Mouse (Mus musculus): Measurements from ENCODE around the gene Rnf135. TPM values are rescaled to one million over a fixed set of nuclear protein-coding genes. Genes with fewer than 3 reads are reported as not detected.
"Not testable (repeated sequence)": the region's sequence is repeated elsewhere in the genome, so short reads cannot be mapped to it uniquely, and the experiment has no call there.

Gene Rnf135
- polyA plus RNA-seq, 1 experiment from 2014 or later: 2.8 TPM

DNA sequence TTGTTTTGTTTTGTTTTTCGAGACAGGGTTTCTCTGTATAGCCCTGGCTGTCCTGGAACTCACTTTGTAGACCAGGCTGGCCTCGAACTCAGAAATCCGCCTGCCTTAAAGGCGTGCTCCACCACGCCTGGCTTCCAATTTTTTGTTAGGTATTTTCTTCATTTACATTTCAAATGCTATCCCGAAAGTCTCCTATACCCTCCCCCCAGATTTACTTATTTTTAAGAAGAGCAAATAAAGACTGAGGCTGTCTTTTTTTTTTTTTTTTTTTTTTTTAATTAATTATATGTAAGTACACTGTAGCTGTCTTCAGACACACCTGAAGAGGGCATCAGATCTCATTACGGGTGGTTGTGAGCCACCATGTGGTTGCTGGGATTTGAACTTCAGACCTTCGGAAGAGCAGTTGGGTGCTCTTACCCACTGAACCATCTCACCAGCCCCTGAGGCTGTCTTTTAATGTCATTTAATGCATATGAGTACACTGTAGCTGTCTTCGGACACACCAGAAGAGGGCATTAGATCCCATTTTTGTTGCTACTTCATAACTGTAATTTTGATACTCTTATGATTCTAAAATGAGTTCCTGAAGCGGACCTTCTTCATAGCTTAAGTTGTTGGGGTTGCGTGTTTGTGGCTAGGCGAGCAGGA is 472 bp upstream of the Rnf135 start:
- not testable (repeated sequence) for DNase-seq (ENCODE audit: low spot score); H3K27ac ChIP-seq (replicated peaks; ENCODE audit: low read depth, low read length); H3K9me3 ChIP-seq (ENCODE audit: control insufficient read depth, low read length); ATAC-seq (ENCODE audit: insufficient number of reproducible peaks, low FRiP score, low TSS enrichment, low read depth); H3K36me3 ChIP-seq (ENCODE audit: control insufficient read depth, insufficient read depth, low read length); H3K4me1 ChIP-seq (ENCODE audit: control insufficient read depth, insufficient read depth, low read length); H3K27me3 ChIP-seq (ENCODE audit: control insufficient read depth, insufficient read depth, low read length)
- peak overlapping the region; percentile 64 for H3K4me2 ChIP-seq (ENCODE audit: low read depth, severe bottlenecking)
- H3K9ac ChIP-seq (ENCODE audit: low read length): peak overlapping the region; percentile 74
- WGBS: 43% methylated on average over 12 of the region's 12 CpGs
- H3K4me3 ChIP-seq (ENCODE audit: low read depth, low read length): peak overlapping the region; percentile 44

DNA sequence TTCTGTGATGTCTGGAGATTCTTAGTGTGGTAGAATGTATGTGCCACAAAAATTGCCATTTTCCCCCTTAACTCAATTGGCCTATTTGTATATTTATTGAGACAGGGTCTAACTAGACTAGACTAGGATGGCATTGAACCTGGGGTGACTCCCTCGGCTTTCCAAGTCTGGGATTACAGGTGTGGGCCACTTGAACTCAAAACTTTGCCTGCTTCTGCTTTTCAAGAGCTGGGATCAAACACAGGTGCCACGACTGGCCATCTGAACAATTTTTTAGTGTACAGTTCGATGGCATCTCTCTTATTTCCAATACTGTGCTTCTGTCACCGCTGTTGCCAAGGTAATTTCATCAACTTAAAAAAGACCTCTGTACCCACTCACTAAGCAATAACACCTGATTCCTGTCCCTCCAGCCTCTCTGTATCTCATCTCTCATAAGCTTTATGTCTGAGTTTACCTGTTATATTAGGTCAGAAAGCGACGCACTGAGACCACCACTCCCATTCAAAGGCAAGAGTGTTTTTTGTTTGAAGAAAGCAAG is 950 bp downstream of the Rnf135 start:
- ATAC-seq (ENCODE audit: insufficient number of reproducible peaks, low FRiP score, low TSS enrichment, low read depth): no peak
- H3K4me2 ChIP-seq (ENCODE audit: low read depth, severe bottlenecking): no peak overlapping the region; the same call in 1 of the 2 replicates
- H3K4me3 ChIP-seq (ENCODE audit: low read depth, low read length): no peak overlapping the region
- 95% methylated on average over 6 of the region's 6 CpGs for WGBS
- no peak overlapping the region for H3K9ac ChIP-seq (ENCODE audit: low read length)
- H3K9me3 ChIP-seq (ENCODE audit: control insufficient read depth, low read length): no peaks in the 10 kb centered on the region
- H3K27me3 ChIP-seq (ENCODE audit: control insufficient read depth, insufficient read depth, low read length): no peaks in the 10 kb centered on the region
- H3K27ac ChIP-seq (replicated peaks; ENCODE audit: low read depth, low read length): no peak overlapping the region
- DNase-seq (ENCODE audit: low spot score): no peak
- H3K36me3 ChIP-seq (ENCODE audit: control insufficient read depth, insufficient read depth, low read length): no peaks in the 10 kb centered on the region
- no peaks in the 10 kb centered on the region for H3K4me1 ChIP-seq (ENCODE audit: control insufficient read depth, insufficient read depth, low read length)

DNA sequence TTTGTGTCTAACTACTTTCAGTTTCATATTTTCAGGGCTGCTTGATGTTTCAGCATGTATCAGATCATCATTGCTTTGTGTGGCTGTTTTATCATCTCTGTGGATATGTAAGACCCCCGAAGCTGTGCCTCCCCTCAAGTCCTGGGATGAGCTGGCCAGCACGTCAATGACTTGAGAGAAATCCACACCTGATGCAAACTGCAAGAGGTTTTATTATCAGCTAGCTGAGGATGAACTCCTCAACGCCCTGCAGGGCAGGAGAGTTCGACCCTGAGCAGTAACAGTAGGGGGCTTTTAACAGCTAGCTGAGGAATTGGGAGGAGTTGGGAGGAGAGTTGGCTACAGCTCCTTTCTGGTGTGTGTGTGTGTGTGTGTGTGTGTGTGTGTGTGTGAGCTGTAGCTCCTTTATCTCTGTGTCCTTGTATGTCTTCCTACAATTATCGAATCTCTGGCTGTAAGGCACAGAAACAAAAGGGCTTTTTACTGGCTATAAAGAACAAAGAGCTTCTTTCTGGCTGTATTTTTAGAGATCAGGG is 1.9 kb downstream of the Rnf135 start:
- not testable (repeated sequence) for ATAC-seq (ENCODE audit: insufficient number of reproducible peaks, low FRiP score, low TSS enrichment, low read depth); H3K27ac ChIP-seq (replicated peaks; ENCODE audit: low read depth, low read length); H3K36me3 ChIP-seq (ENCODE audit: control insufficient read depth, insufficient read depth, low read length); DNase-seq (ENCODE audit: low spot score); H3K4me1 ChIP-seq (ENCODE audit: control insufficient read depth, insufficient read depth, low read length); H3K27me3 ChIP-seq (ENCODE audit: control insufficient read depth, insufficient read depth, low read length); H3K9ac ChIP-seq (ENCODE audit: low read length); H3K9me3 ChIP-seq (ENCODE audit: control insufficient read depth, low read length); H3K4me3 ChIP-seq (ENCODE audit: low read depth, low read length); H3K4me2 ChIP-seq (ENCODE audit: low read depth, severe bottlenecking)
- 63% methylated on average over 5 of the region's 5 CpGs for WGBS

DNA sequence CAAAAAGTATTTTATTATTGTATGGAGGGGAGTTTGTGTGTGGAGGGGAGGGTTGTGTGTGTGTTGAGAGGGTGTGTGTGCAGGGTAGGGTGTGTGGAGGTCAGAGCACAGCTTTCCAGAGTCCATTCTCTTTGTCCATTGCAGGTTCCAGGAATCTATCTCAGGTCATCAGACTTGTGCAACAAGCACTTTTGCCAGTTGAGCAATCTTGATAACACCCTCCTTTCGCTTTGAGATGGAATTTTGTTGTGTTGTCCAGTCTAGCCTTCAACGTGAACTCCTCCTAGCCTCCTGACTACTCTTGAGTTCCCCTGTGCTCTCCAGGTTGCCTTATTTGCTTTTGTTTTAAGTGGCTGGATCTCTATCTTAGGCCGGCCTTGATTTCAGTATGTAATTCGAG is 6.6 kb downstream of the Rnf135 start:
- Histone ChIP-seq H3K27me3 (ENCODE audit: control insufficient read depth, insufficient read depth, low read length) (no peaks in the 10 kb centered on the region), H3K36me3 (ENCODE audit: control insufficient read depth, insufficient read depth, low read length) (peaks cover 2% of the 10 kb centered on the region; the same call in 1 of the 2 replicates), H3K4me3 (ENCODE audit: low read depth, low read length) (no peak overlapping the region), H3K9ac (ENCODE audit: low read length) (no peak overlapping the region), H3K4me1 (ENCODE audit: control insufficient read depth, insufficient read depth, low read length) (no peaks in the 10 kb centered on the region), H3K27ac (replicated peaks; ENCODE audit: low read depth, low read length) (no peak overlapping the region), H3K9me3 (ENCODE audit: control insufficient read depth, low read length) (no peaks in the 10 kb centered on the region), H3K4me2 (ENCODE audit: low read depth, severe bottlenecking) (no peak overlapping the region)
- 70% methylated on average over 4 of the region's 4 CpGs for WGBS
- no peak for ATAC-seq (ENCODE audit: insufficient number of reproducible peaks, low FRiP score, low TSS enrichment, low read depth)
- DNase-seq (ENCODE audit: low spot score): no peak

DNA sequence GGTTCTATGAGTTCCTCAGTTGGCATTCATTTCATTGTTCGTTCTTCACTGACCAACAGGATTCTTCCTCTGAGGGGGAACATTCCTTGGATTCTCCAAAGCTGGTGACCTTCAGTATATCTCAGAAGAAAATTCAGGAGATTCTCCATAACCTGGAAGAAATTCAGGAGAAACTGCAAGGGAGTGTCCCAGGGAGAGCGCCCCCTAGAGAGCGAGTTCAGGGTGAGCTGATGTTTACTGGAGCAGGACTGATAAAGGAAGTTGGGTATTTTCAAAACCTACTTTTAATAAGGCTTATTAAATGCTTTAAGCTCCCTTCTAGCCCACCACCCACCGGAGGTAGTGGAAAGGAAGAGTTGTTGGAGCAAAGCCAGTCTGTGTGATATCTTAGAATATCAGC is 10.2 kb downstream of the Rnf135 start:
- no peak overlapping the region for H3K27ac ChIP-seq (replicated peaks; ENCODE audit: low read depth, low read length)
- ATAC-seq (ENCODE audit: insufficient number of reproducible peaks, low FRiP score, low TSS enrichment, low read depth): no peak
- 60% methylated on average over 4 of the region's 4 CpGs for WGBS

DNA sequence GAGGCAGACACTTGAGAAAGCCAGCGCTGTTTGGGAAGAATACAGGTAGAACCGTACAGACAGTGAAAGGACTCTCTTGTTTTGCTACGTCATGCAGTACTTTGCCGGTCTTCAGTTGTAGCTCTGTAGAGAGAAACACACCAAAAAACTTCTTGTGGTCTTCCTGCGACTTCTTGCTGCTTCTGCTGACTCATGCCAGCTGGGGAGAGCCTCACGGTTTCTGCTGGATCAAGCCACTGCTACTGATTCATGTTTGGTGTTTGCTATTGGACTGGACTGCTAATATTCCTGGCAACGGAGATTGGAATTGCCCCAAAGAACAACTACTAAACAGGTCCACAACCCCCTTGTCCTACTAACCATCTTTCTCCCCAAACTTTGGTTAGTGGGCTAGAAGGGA is 12.7 kb downstream of the Rnf135 start:
- no peak overlapping the region for H3K4me3 ChIP-seq (ENCODE audit: low read depth, low read length)
- no peak for ATAC-seq (ENCODE audit: insufficient number of reproducible peaks, low FRiP score, low TSS enrichment, low read depth)
- H3K9me3 ChIP-seq (ENCODE audit: control insufficient read depth, low read length): no peaks in the 10 kb centered on the region
- H3K4me2 ChIP-seq (ENCODE audit: low read depth, severe bottlenecking): no peak overlapping the region
- no peak for DNase-seq (ENCODE audit: low spot score)
- H3K4me1 ChIP-seq (ENCODE audit: control insufficient read depth, insufficient read depth, low read length): no peaks in the 10 kb centered on the region
- no peak overlapping the region for H3K9ac ChIP-seq (ENCODE audit: low read length)
- no peak overlapping the region for H3K27ac ChIP-seq (replicated peaks; ENCODE audit: low read depth, low read length)
- no peaks in the 10 kb centered on the region for H3K36me3 ChIP-seq (ENCODE audit: control insufficient read depth, insufficient read depth, low read length)
- H3K27me3 ChIP-seq (ENCODE audit: control insufficient read depth, insufficient read depth, low read length): no peaks in the 10 kb centered on the region
- WGBS: 88% methylated on average over 7 of the region's 7 CpGs

More for the DNA sequence above, 10.2 kb downstream of the Rnf135 start:
- H3K36me3 ChIP-seq (ENCODE audit: control insufficient read depth, insufficient read depth, low read length): peaks cover 2% of the 10 kb centered on the region; the same call in 1 of the 2 replicates
- no peaks in the 10 kb centered on the region for H3K4me1 ChIP-seq (ENCODE audit: control insufficient read depth, insufficient read depth, low read length)
- H3K9ac ChIP-seq (ENCODE audit: low read length): no peak overlapping the region
- no peaks in the 10 kb centered on the region for H3K9me3 ChIP-seq (ENCODE audit: control insufficient read depth, low read length)
- no peaks in the 10 kb centered on the region for H3K27me3 ChIP-seq (ENCODE audit: control insufficient read depth, insufficient read depth, low read length)
- H3K4me3 ChIP-seq (ENCODE audit: low read depth, low read length): no peak overlapping the region
- DNase-seq (ENCODE audit: low spot score): no peak
- no peak overlapping the region for H3K4me2 ChIP-seq (ENCODE audit: low read depth, severe bottlenecking)

DNA sequence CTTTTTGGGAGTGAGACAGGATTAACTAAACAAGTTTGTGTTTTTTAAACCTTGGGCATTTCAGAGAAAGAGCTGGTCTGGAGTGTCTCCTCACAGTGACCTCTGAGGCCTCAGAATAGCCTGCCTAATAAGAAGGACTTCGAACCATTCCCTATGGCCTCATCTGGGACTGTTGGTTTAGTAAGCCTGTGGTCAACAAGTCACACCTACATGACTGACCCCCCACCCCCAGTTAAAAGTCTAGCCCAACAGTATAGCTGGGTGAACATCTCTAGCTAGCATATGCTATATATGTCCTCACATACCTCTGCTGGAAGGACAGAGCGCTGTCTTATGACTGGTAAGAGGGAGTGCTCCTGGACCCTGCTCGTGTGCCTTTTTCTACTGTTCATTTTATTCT is 15.7 kb downstream of the Rnf135 start:
- WGBS: 95% methylated on average over 3 of the region's 3 CpGs
- H3K9ac ChIP-seq (ENCODE audit: low read length): no peak overlapping the region
- H3K4me3 ChIP-seq (ENCODE audit: low read depth, low read length): no peak overlapping the region
- no peak overlapping the region for H3K4me2 ChIP-seq (ENCODE audit: low read depth, severe bottlenecking)
- ATAC-seq (ENCODE audit: insufficient number of reproducible peaks, low FRiP score, low TSS enrichment, low read depth): no peak
- H3K27me3 ChIP-seq (ENCODE audit: control insufficient read depth, insufficient read depth, low read length): no peaks in the 10 kb centered on the region
- no peaks in the 10 kb centered on the region for H3K9me3 ChIP-seq (ENCODE audit: control insufficient read depth, low read length)
- no peaks in the 10 kb centered on the region for H3K4me1 ChIP-seq (ENCODE audit: control insufficient read depth, insufficient read depth, low read length)
- no peak for DNase-seq (ENCODE audit: low spot score)
- H3K27ac ChIP-seq (replicated peaks; ENCODE audit: low read depth, low read length): no peak overlapping the region
- H3K36me3 ChIP-seq (ENCODE audit: control insufficient read depth, insufficient read depth, low read length): no peaks in the 10 kb centered on the region

DNA sequence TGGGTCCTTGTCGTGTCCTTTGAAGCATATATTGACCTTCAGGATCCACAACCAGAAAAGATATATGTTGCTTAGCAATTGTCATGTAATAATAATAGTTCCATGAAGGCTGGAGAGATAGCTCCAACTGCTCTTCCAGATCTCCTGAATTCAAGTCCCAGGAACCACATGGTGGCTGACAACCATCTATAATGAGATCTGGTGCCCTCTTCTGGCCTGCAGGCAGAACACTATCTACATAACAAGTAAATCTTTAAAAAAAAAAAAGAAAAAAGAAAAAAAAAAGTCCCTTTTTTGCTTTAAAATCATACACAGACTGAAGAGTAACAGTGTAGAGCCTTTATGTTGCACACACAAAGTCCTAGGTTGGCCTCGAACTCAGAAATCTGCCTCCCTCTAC is 16.1 kb downstream of the Rnf135 start:
- Histone ChIP-seq H3K9ac (ENCODE audit: low read length) (no peak overlapping the region), H3K4me2 (ENCODE audit: low read depth, severe bottlenecking) (no peak overlapping the region), H3K9me3 (ENCODE audit: control insufficient read depth, low read length) (no peaks in the 10 kb centered on the region), H3K36me3 (ENCODE audit: control insufficient read depth, insufficient read depth, low read length) (no peaks in the 10 kb centered on the region), H3K27me3 (ENCODE audit: control insufficient read depth, insufficient read depth, low read length) (no peaks in the 10 kb centered on the region), H3K27ac (replicated peaks; ENCODE audit: low read depth, low read length) (no peak overlapping the region), H3K4me1 (ENCODE audit: control insufficient read depth, insufficient read depth, low read length) (no peaks in the 10 kb centered on the region), H3K4me3 (ENCODE audit: low read depth, low read length) (no peak overlapping the region)
- ATAC-seq (ENCODE audit: insufficient number of reproducible peaks, low FRiP score, low TSS enrichment, low read depth) (no peak), DNase-seq (ENCODE audit: low spot score) (no peak)
- WGBS: 90% methylated on average over 2 of the region's 2 CpGs

Data from limb, embryonic 11.5 days (tissue).